Mouse (Mus musculus): Measurements from ENCODE around the gene Tnxb. TPM values are rescaled to one million over a fixed set of nuclear protein-coding genes. Genes with fewer than 3 reads are reported as not detected.

Gene Tnxb
- not detected in 2 replicates for total RNA-seq (2017)

GRCm38 (mm10) chr17:34670235-34670634, at the start of gene Tnxb:
Gene Tnxb (plus strand): TSS chr17:34670535.
- no peak for ATAC-seq (replicated peaks; ENCODE audit: low read depth, poor library complexity, severe bottlenecking)

- no peak for ATAC-seq (replicated peaks; ENCODE audit: low read depth, poor library complexity, severe bottlenecking)
Measured at GRCm38 (mm10) chr17:34621006-34621405, 49.3 kb upstream of the Tnxb start.

- ATAC-seq (replicated peaks; ENCODE audit: low read depth, poor library complexity, severe bottlenecking) = no peak
Measured at GRCm38 (mm10) chr17:34623161-34623560, 47.2 kb upstream of the Tnxb start.

GRCm38 (mm10) chr17:34624981-34625380, 45.4 kb upstream of the Tnxb start:
- no peak for ATAC-seq (replicated peaks; ENCODE audit: low read depth, poor library complexity, severe bottlenecking)

- ATAC-seq (replicated peaks; ENCODE audit: low read depth, poor library complexity, severe bottlenecking) = no peak
Measured at GRCm38 (mm10) chr17:34626062-34626772, 44.1 kb upstream of the Tnxb start.

- peak; percentile 37 for ATAC-seq (replicated peaks; ENCODE audit: low read depth, poor library complexity, severe bottlenecking)
Measured at GRCm38 (mm10) chr17:34626773-34627092, 43.6 kb upstream of the Tnxb start.

- ATAC-seq (replicated peaks; ENCODE audit: low read depth, poor library complexity, severe bottlenecking) = peak; percentile 63
Measured at GRCm38 (mm10) chr17:34627093-34627942, 43.0 kb upstream of the Tnxb start.

- ATAC-seq (replicated peaks; ENCODE audit: low read depth, poor library complexity, severe bottlenecking) = no peak
Measured at GRCm38 (mm10) chr17:34627943-34628643, 42.2 kb upstream of the Tnxb start, which contains the start of gene Ppt2. Gene Ppt2 (minus strand): TSS chr17:34628510.

GRCm38 (mm10) chr17:34628644-34628967, 41.7 kb upstream of the Tnxb start:
- no peak for ATAC-seq (replicated peaks; ENCODE audit: low read depth, poor library complexity, severe bottlenecking)

GRCm38 (mm10) chr17:34629221-34629751, 41.0 kb upstream of the Tnxb start, which contains the start of gene Prrt1:
Gene Prrt1 (plus strand): TSS chr17:34629533.
- ATAC-seq (replicated peaks; ENCODE audit: low read depth, poor library complexity, severe bottlenecking) = no peak

- ATAC-seq (replicated peaks; ENCODE audit: low read depth, poor library complexity, severe bottlenecking) = no peak
Measured at GRCm38 (mm10) chr17:34629796-34630603, 40.3 kb upstream of the Tnxb start.

GRCm38 (mm10) chr17:34630761-34631301, 39.5 kb upstream of the Tnxb start:
- no peak for ATAC-seq (replicated peaks; ENCODE audit: low read depth, poor library complexity, severe bottlenecking)

GRCm38 (mm10) chr17:34631647-34632046, 38.7 kb upstream of the Tnxb start:
- ATAC-seq (replicated peaks; ENCODE audit: low read depth, poor library complexity, severe bottlenecking) = no peak

GRCm38 (mm10) chr17:34632261-34632691, 38.1 kb upstream of the Tnxb start:
- peak; percentile 86 for ATAC-seq (replicated peaks; ENCODE audit: low read depth, poor library complexity, severe bottlenecking)

- no peak for ATAC-seq (replicated peaks; ENCODE audit: low read depth, poor library complexity, severe bottlenecking)
Measured at GRCm38 (mm10) chr17:34635671-34636070, 34.7 kb upstream of the Tnxb start.

- ATAC-seq (replicated peaks; ENCODE audit: low read depth, poor library complexity, severe bottlenecking) = no peak
Measured at GRCm38 (mm10) chr17:34637459-34637858, 32.9 kb upstream of the Tnxb start.

- ATAC-seq (replicated peaks; ENCODE audit: low read depth, poor library complexity, severe bottlenecking) = peak; percentile 72
Measured at GRCm38 (mm10) chr17:34639461-34640255, 30.7 kb upstream of the Tnxb start.

GRCm38 (mm10) chr17:34640778-34641601, 29.3 kb upstream of the Tnxb start:
- no peak for ATAC-seq (replicated peaks; ENCODE audit: low read depth, poor library complexity, severe bottlenecking)
